Mouse (Mus musculus): Measurements from ENCODE around the gene Ankrd12. TPM values are rescaled to one million over a fixed set of nuclear protein-coding genes. Genes with fewer than 3 reads are reported as not detected.

The Ankrd12 gene
- polyA plus RNA-seq, 1 experiment from 2014 or later, result 24.1 TPM

DNA sequence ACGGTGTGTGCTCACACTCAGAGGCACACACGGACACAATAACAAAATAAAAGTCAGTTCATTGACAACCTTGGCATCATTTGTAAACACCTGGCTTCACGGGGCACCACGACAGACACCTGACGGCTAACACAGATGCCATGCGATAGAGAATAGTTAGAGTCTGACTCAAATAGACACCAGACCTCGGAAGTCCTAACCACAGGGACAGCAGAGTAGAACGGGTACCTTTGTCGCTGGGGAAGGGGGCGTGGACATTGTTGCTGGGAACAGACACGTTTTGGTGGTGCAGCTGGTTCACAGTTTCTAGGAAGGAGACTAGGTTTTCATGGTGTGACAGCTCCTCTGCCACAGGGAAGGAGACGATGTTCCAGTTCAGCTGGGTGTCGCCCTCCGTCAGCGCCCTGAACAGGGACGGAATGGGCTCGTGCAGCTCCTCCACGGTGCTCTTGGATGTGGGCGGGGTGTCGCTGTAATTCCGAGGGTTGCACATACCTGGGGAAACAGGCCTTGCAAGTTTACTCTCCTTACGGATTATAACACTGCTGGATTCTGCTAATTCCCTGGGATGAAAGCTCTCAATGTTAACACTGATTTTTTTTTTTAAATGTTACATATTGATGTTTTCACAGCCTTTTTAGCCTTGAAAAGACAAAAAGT lies 147.4 kb downstream of the Ankrd12 start:
- H3K27ac ChIP-seq (ENCODE audit: low read length), result no peak overlapping the region
- H3K9me3 ChIP-seq (ENCODE audit: low read length), result no peaks in the 10 kb centered on the region
- no peak overlapping the region for H3K9ac ChIP-seq (replicated peaks; ENCODE audit: low read length)
- H3K4me2 ChIP-seq (replicated peaks; ENCODE audit: low read depth, low read length), result no peak overlapping the region
- no peaks in the 10 kb centered on the region for H3K27me3 ChIP-seq (ENCODE audit: insufficient read depth, low read length)
- H3K36me3 ChIP-seq (ENCODE audit: insufficient read depth, low read length), result peaks cover 34% of the 10 kb centered on the region
- 0 out of 2 replicates have a peak, but pooled peaks cover 8% of the 10 kb centered on the region for H3K4me1 ChIP-seq (ENCODE audit: insufficient read depth, low read length)
- ATAC-seq (ENCODE audit: low FRiP score, low TSS enrichment), result no peak
- 84% methylated on average over 22 of the region's 22 CpGs for WGBS
- H3K4me3 ChIP-seq (ENCODE audit: low read length), result no peak overlapping the region

DNA sequence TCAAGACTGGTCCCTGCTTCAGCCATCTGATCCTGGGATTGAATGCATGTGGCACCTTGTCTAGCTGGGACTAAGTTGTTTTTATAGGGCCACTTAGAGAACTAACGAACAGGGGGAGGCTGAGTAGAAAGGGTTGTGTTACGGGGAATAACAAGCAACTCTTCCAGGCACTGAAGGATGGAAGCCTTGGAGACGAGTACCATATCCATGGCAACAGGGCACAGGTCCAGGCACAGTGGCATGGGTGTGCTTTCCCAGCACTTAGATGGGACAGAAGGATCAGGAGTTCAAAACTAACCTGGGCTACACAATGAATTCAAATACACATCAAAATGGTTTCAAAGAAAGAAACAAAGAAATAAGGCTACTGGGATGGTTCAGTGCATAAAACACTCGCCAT lies 149.8 kb downstream of the Ankrd12 start:
- H3K36me3 ChIP-seq (ENCODE audit: insufficient read depth, low read length), result peaks cover 35% of the 10 kb centered on the region
- no peaks in the 10 kb centered on the region for H3K27me3 ChIP-seq (ENCODE audit: insufficient read depth, low read length)
- H3K27ac ChIP-seq (ENCODE audit: low read length), result no peak overlapping the region
- H3K4me3 ChIP-seq (ENCODE audit: low read length), result no peak overlapping the region
- H3K9ac ChIP-seq (replicated peaks; ENCODE audit: low read length), result no peak overlapping the region
- WGBS, result 66% methylated on average over 4 of the region's 4 CpGs
- no peak for ATAC-seq (ENCODE audit: low FRiP score, low TSS enrichment)
- H3K4me2 ChIP-seq (replicated peaks; ENCODE audit: low read depth, low read length), result no peak overlapping the region
- H3K9me3 ChIP-seq (ENCODE audit: low read length), result no peaks in the 10 kb centered on the region
- 0 out of 2 replicates have a peak, but pooled peaks cover 8% of the 10 kb centered on the region for H3K4me1 ChIP-seq (ENCODE audit: insufficient read depth, low read length)

DNA sequence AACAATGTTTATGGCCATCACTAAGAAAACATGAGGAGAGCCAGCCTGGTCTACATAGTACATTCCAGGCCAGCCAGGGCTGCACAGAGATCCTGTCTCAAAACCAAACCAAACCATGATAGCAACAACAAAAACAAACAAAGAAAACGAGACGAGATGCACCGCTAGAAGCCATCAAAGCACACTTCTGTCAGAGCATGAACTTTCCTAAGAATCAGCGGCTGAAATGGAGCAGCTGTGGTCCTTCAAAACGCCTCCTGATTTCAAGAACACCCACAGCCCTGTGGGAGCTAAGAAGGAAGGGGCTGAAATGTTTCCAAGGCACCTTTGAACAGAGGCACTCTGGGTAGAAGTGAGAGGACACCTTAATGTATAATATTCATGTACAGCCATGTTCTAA lies 152.7 kb downstream of the Ankrd12 start:
- Histone ChIP-seq H3K4me3 (ENCODE audit: low read length) (no peak overlapping the region), H3K9ac (replicated peaks; ENCODE audit: low read length) (no peak overlapping the region), H3K9me3 (ENCODE audit: low read length) (no peaks in the 10 kb centered on the region), H3K36me3 (ENCODE audit: insufficient read depth, low read length) (peaks cover 32% of the 10 kb centered on the region), H3K4me2 (replicated peaks; ENCODE audit: low read depth, low read length) (no peak overlapping the region), H3K4me1 (ENCODE audit: insufficient read depth, low read length) (no peaks in the 10 kb centered on the region), H3K27me3 (ENCODE audit: insufficient read depth, low read length) (no peaks in the 10 kb centered on the region), H3K27ac (ENCODE audit: low read length) (no peak overlapping the region)
- WGBS, result 21% methylated on average over 5 of the region's 5 CpGs
- no peak for ATAC-seq (ENCODE audit: low FRiP score, low TSS enrichment)

DNA sequence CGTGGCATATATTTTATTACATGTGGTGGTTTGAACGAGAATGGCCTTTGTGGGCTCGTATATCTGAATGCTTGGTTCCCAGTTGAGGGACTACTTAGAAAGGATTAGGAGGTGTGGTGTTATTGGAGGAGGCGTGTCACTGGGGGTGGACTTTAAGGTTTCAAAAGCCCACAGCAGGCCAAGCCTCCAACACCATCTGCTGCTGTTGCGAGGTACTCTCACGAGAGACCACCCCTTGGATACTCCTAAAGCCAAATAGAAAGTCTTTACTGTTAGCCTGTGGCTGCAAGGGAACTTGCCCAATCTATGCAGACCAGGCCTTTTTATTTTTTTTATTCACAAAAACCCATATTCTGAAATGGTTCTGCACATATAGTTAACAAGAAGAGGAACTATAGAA lies 154.9 kb downstream of the Ankrd12 start:
- ATAC-seq (ENCODE audit: low FRiP score, low TSS enrichment), result no peak
- Histone ChIP-seq H3K4me2 (replicated peaks; ENCODE audit: low read depth, low read length) (no peak overlapping the region), H3K4me3 (ENCODE audit: low read length) (no peak overlapping the region), H3K4me1 (ENCODE audit: insufficient read depth, low read length) (0 out of 2 replicates have a peak, but pooled peaks cover 3% of the 10 kb centered on the region), H3K27me3 (ENCODE audit: insufficient read depth, low read length) (no peaks in the 10 kb centered on the region), H3K9me3 (ENCODE audit: low read length) (no peaks in the 10 kb centered on the region), H3K36me3 (ENCODE audit: insufficient read depth, low read length) (peaks cover 26% of the 10 kb centered on the region), H3K27ac (ENCODE audit: low read length) (no peak overlapping the region), H3K9ac (replicated peaks; ENCODE audit: low read length) (no peak overlapping the region)
- WGBS, result 80% methylated on average over 6 of the region's 6 CpGs

DNA sequence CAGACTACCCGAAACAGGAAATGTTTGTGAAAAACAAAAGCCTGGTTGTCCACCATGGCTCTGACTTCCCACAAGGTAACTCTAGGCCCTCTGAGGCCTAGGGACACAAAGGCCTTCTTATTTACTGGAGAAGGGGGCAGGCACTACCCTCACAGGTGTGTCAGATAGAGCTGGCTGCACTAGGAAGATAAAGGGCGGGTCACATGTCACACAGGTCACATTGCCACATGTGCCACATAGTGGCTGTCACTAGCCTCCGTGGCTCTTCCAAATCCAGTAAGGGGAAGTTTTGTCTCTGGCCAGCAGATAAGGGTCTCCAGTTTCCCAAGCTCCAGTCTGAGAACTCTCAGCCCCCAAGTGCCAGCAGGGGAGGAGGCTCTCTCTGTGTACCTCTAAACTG lies 157.7 kb downstream of the Ankrd12 start:
- 70% methylated on average over 3 of the region's 3 CpGs for WGBS
- H3K9ac ChIP-seq (replicated peaks; ENCODE audit: low read length), result no peak overlapping the region
- H3K27ac ChIP-seq (ENCODE audit: low read length), result no peak overlapping the region
- no peaks in the 10 kb centered on the region for H3K27me3 ChIP-seq (ENCODE audit: insufficient read depth, low read length)
- peaks cover 13% of the 10 kb centered on the region for H3K4me1 ChIP-seq (ENCODE audit: insufficient read depth, low read length)
- H3K4me3 ChIP-seq (ENCODE audit: low read length), result no peak overlapping the region
- H3K36me3 ChIP-seq (ENCODE audit: insufficient read depth, low read length), result peaks cover 6% of the 10 kb centered on the region; the same call in 1 of the 2 replicates
- H3K4me2 ChIP-seq (replicated peaks; ENCODE audit: low read depth, low read length), result no peak overlapping the region
- ATAC-seq (ENCODE audit: low FRiP score, low TSS enrichment), result no peak
- no peaks in the 10 kb centered on the region for H3K9me3 ChIP-seq (ENCODE audit: low read length)

DNA sequence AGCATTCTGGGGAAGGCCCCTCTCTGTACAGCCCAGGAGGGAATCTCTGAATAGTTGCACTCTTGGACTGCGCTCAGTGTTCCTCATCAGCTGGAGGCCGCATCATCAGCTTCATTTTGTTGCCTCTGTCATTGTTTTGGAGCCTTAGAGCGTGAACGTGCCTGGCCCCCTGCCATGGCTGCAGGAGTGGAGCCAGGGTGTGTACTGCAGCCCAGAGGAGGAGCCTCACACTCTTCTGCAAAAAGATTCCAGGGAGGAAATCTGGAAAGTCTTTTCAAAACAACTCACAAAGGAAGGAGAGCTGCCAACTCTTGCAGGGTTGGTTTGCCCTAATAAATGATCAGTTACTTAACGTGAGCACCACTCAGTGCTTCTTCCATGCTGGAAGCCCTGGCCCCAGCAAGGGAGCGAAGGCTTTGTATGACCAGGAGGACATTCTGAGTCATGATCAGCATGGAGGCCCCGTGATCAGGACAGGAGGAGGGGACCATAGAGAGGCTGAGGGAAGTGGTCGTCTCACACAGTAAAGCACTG lies 160.7 kb downstream of the Ankrd12 start:
- no peak overlapping the region for H3K4me3 ChIP-seq (ENCODE audit: low read length)
- peaks cover 13% of the 10 kb centered on the region for H3K4me1 ChIP-seq (ENCODE audit: insufficient read depth, low read length)
- H3K9ac ChIP-seq (replicated peaks; ENCODE audit: low read length), result 0 out of 2 replicates have a peak overlapping the region, but pooled peaks have one; percentile 23
- H3K27ac ChIP-seq (ENCODE audit: low read length), result peak overlapping the region; percentile 96
- peak; percentile 92 for ATAC-seq (ENCODE audit: low FRiP score, low TSS enrichment)
- no peaks in the 10 kb centered on the region for H3K36me3 ChIP-seq (ENCODE audit: insufficient read depth, low read length)
- H3K9me3 ChIP-seq (ENCODE audit: low read length), result no peaks in the 10 kb centered on the region
- 32% methylated on average over 8 of the region's 8 CpGs for WGBS
- peak overlapping the region; percentile 34 for H3K4me2 ChIP-seq (replicated peaks; ENCODE audit: low read depth, low read length)
- no peaks in the 10 kb centered on the region for H3K27me3 ChIP-seq (ENCODE audit: insufficient read depth, low read length)

Other genes starting within 250 kb of the Ankrd12 start
- gene Ralbp1, start 191.3 kb downstream of the Ankrd12 start, polyA plus RNA-seq (2015; fragmentation: Nextera tagmentation; extraction: Ambion mirVana), result 68.7 and 71.0 TPM in 2 replicates
- gene Twsg1, start 125.9 kb downstream of the Ankrd12 start, polyA plus RNA-seq (2015; fragmentation: Nextera tagmentation; extraction: Ambion mirVana), result 131 and 136 TPM in 2 replicates
- 385 and 423 TPM in 2 replicates for gene Ndufv2, start 24.5 kb upstream of the Ankrd12 start, polyA plus RNA-seq (2015; fragmentation: Nextera tagmentation; extraction: Ambion mirVana)
- 45.6 and 50.7 TPM in 2 replicates for gene Washc1, start 34.5 kb upstream of the Ankrd12 start, polyA plus RNA-seq (2015; fragmentation: Nextera tagmentation; extraction: Ambion mirVana)
- gene Ddx11, start 46.4 kb upstream of the Ankrd12 start, polyA plus RNA-seq (2015; fragmentation: Nextera tagmentation; extraction: Ambion mirVana), result 22.4 and 25.4 TPM in 2 replicates